Mouse (Mus musculus) forebrain, embryonic 15.5 days (tissue): Measurements from ENCODE around the gene Ddx23. TPM values are rescaled to one million over a fixed set of nuclear protein-coding genes. Genes with fewer than 3 reads are reported as not detected.

Source experiments
- ATAC-seq: fragments of 200-750 bp; cut with Nextera tagmentation; replicated peaks from 2 replicates; pipeline ENCODE4 v1.8.0; 2017; ENCODE audit warnings: mild to moderate bottlenecking, moderate TSS enrichment, moderate library complexity
- H3K27ac ChIP-seq: fragments of 300-500 bp; sonication (generic); replicated peaks from 2 replicates; pipeline ENCODE4 v1.5.1; 2015; ENCODE audit warnings: mild to moderate bottlenecking, inconsistent platforms
- H3K27me3 ChIP-seq: fragments of 300-500 bp; sonication (generic); 2 replicates; pipeline ENCODE4 v1.6.1; 2015; ENCODE audit warnings: inconsistent platforms
- H3K36me3 ChIP-seq: fragments of 300-500 bp; sonication (generic); 2 replicates; pipeline ENCODE4 v1.6.1; 2015; ENCODE audit warnings: mild to moderate bottlenecking, inconsistent platforms
- H3K4me1 ChIP-seq: fragments of 300-500 bp; sonication (generic); 2 replicates; pipeline ENCODE4 v1.6.1; 2015; ENCODE audit warnings: inconsistent platforms
- H3K4me2 ChIP-seq: fragments of 300-500 bp; sonication (generic); replicated peaks from 2 replicates; pipeline ENCODE4 v1.6.1; 2015; ENCODE audit warnings: mild to moderate bottlenecking, inconsistent platforms
- H3K4me3 ChIP-seq: fragments of 300-500 bp; sonication (generic); 2 replicates; pipeline ENCODE4 v1.5.1; 2015; ENCODE audit warnings: mild to moderate bottlenecking, inconsistent platforms
- H3K9ac ChIP-seq: fragments of 300-500 bp; sonication (generic); replicated peaks from 2 replicates; pipeline ENCODE4 v1.6.1; 2015; ENCODE audit warnings: mild to moderate bottlenecking, inconsistent platforms
- H3K9me3 ChIP-seq: fragments of 300-500 bp; sonication (generic); 2 replicates; pipeline ENCODE4 v1.6.1; 2016; ENCODE audit warnings: inconsistent platforms
- WGBS: fragments of 180-500 bp; shearing (Covaris S2); methylation state at CpG from one replicate; pipeline ENCODE4 v1.1.7; 2015; ENCODE audit warnings: mixed read lengths; 5-methylcytosine and 5-hydroxymethylcytosine counted together
- polyA plus RNA-seq: library from polyadenylated mRNA; unstranded; fragments of >200 nt; fragmentation: Nextera tagmentation; extraction: Ambion mirVana; gene quantifications from 2 replicates; pipeline ENCODE4 v1.2.1, GENCODE M21; 2015

The Ddx23 gene
- polyA plus RNA-seq, 1 experiment from 2014 or later, result 25.0 TPM

GRCm38 (mm10) chr15:98626487-98627212 lies 36.0 kb downstream of the Ddx23 start:
- H3K27me3 ChIP-seq, result peaks cover 11% of the 10 kb centered on the region; the same call in 1 of the 2 replicates
- peaks cover 16% of the 10 kb centered on the region for H3K4me1 ChIP-seq
- H3K36me3 ChIP-seq, result no peaks in the 10 kb centered on the region
- WGBS, result 78% methylated on average over 7 of the region's 7 CpGs
- H3K27ac ChIP-seq, result no peak overlapping the region
- H3K9me3 ChIP-seq, result no peaks in the 10 kb centered on the region
- H3K4me2 ChIP-seq, result no peak overlapping the region
- H3K4me3 ChIP-seq, result no peak overlapping the region
- ATAC-seq, result no peak
- H3K9ac ChIP-seq, result no peak overlapping the region

GRCm38 (mm10) chr15:98626078-98626477 lies 36.6 kb downstream of the Ddx23 start:
- WGBS, result 18% methylated on average over 8 of the region's 8 CpGs
- no peaks in the 10 kb centered on the region for H3K36me3 ChIP-seq
- no peak overlapping the region for H3K4me3 ChIP-seq
- peaks cover 11% of the 10 kb centered on the region; the same call in 1 of the 2 replicates for H3K27me3 ChIP-seq
- no peak for ATAC-seq
- H3K4me2 ChIP-seq, result no peak overlapping the region
- H3K4me1 ChIP-seq, result peaks cover 11% of the 10 kb centered on the region
- no peak overlapping the region for H3K9ac ChIP-seq
- H3K27ac ChIP-seq, result no peak overlapping the region
- no peaks in the 10 kb centered on the region for H3K9me3 ChIP-seq

GRCm38 (mm10) chr15:98623361-98623821 lies 39.3 kb downstream of the Ddx23 start:
- no peak overlapping the region for H3K4me2 ChIP-seq
- WGBS, result 53% methylated on average over 5 of the region's 5 CpGs
- H3K27me3 ChIP-seq, result no peaks in the 10 kb centered on the region
- H3K9me3 ChIP-seq, result no peaks in the 10 kb centered on the region
- H3K36me3 ChIP-seq, result no peaks in the 10 kb centered on the region
- no peak overlapping the region for H3K27ac ChIP-seq
- H3K4me3 ChIP-seq, result no peak overlapping the region
- no peak overlapping the region for H3K9ac ChIP-seq
- no peak for ATAC-seq
- H3K4me1 ChIP-seq, result peaks cover 2% of the 10 kb centered on the region

- H3K4me1 ChIP-seq, result no peaks in the 10 kb centered on the region
- no peak overlapping the region for H3K4me3 ChIP-seq
- H3K36me3 ChIP-seq, result no peaks in the 10 kb centered on the region
- 10% methylated on average over 6 of the region's 6 CpGs for WGBS
- H3K9me3 ChIP-seq, result no peaks in the 10 kb centered on the region
- no peak overlapping the region for H3K27ac ChIP-seq
- H3K9ac ChIP-seq, result no peak overlapping the region
- no peaks in the 10 kb centered on the region for H3K27me3 ChIP-seq
- no peak for ATAC-seq
- no peak overlapping the region for H3K4me2 ChIP-seq
Measured at GRCm38 (mm10) chr15:98622721-98623120, 40.0 kb downstream of the Ddx23 start.

- H3K4me2 ChIP-seq, result no peak overlapping the region
- no peak overlapping the region for H3K9ac ChIP-seq
- no peak overlapping the region for H3K4me3 ChIP-seq
- H3K9me3 ChIP-seq, result no peaks in the 10 kb centered on the region
- H3K27ac ChIP-seq, result no peak overlapping the region
- no peaks in the 10 kb centered on the region for H3K36me3 ChIP-seq
- no peak for ATAC-seq
- WGBS, result 4% methylated on average over 7 of the region's 7 CpGs
- H3K4me1 ChIP-seq, result no peaks in the 10 kb centered on the region
- H3K27me3 ChIP-seq, result no peaks in the 10 kb centered on the region
Measured at GRCm38 (mm10) chr15:98622199-98622598, 40.5 kb downstream of the Ddx23 start.

- Histone ChIP-seq H3K27me3 (no peaks in the 10 kb centered on the region), H3K4me1 (peaks cover 10% of the 10 kb centered on the region; the same call in 1 of the 2 replicates), H3K4me2 (no peak overlapping the region), H3K36me3 (no peaks in the 10 kb centered on the region), H3K9me3 (no peaks in the 10 kb centered on the region), H3K4me3 (no peak overlapping the region), H3K27ac (no peak overlapping the region), H3K9ac (no peak overlapping the region)
- whole genome bisulfite sequencing, result 2% methylated on average over 12 of the region's 12 CpGs
- ATAC-seq, result no peak
Measured at GRCm38 (mm10) chr15:98617176-98617537, 45.5 kb downstream of the Ddx23 start.

GRCm38 (mm10) chr15:98616362-98617175 lies 46.1 kb downstream of the Ddx23 start:
- H3K9ac ChIP-seq, result no peak overlapping the region
- H3K4me2 ChIP-seq, result no peak overlapping the region
- H3K27me3 ChIP-seq, result no peaks in the 10 kb centered on the region
- no peaks in the 10 kb centered on the region for H3K9me3 ChIP-seq
- no peaks in the 10 kb centered on the region for H3K36me3 ChIP-seq
- peaks cover 10% of the 10 kb centered on the region; the same call in 1 of the 2 replicates for H3K4me1 ChIP-seq
- no peak overlapping the region for H3K27ac ChIP-seq
- H3K4me3 ChIP-seq, result no peak overlapping the region
- WGBS, result 38% methylated on average over 20 of the region's 20 CpGs
- ATAC-seq, result no peak

GRCm38 (mm10) chr15:98615751-98616150 lies 46.9 kb downstream of the Ddx23 start:
- ATAC-seq, result no peak
- H3K4me1 ChIP-seq, result peaks cover 10% of the 10 kb centered on the region; the same call in 1 of the 2 replicates
- WGBS, result 65% methylated on average over 6 of the region's 6 CpGs
- no peak overlapping the region for H3K9ac ChIP-seq
- H3K4me3 ChIP-seq, result no peak overlapping the region
- H3K4me2 ChIP-seq, result no peak overlapping the region
- H3K36me3 ChIP-seq, result no peaks in the 10 kb centered on the region
- H3K27me3 ChIP-seq, result no peaks in the 10 kb centered on the region
- H3K27ac ChIP-seq, result no peak overlapping the region
- H3K9me3 ChIP-seq, result no peaks in the 10 kb centered on the region

- no peak overlapping the region for H3K9ac ChIP-seq
Measured at GRCm38 (mm10) chr15:98614971-98615370, 47.7 kb downstream of the Ddx23 start.

GRCm38 (mm10) chr15:98614551-98614950 lies 48.1 kb downstream of the Ddx23 start:
- H3K27me3 ChIP-seq, result no peaks in the 10 kb centered on the region
- ATAC-seq, result no peak
- H3K4me2 ChIP-seq, result no peak overlapping the region
- 44% methylated on average over 9 of the region's 9 CpGs for WGBS
- H3K27ac ChIP-seq, result no peak overlapping the region; the same call in 1 of the 2 replicates
- H3K36me3 ChIP-seq, result no peaks in the 10 kb centered on the region
- H3K4me1 ChIP-seq, result peaks cover 15% of the 10 kb centered on the region; the same call in 1 of the 2 replicates
- no peaks in the 10 kb centered on the region for H3K9me3 ChIP-seq
- no peak overlapping the region for H3K4me3 ChIP-seq
- H3K9ac ChIP-seq, result no peak overlapping the region

More at GRCm38 (mm10) chr15:98614971-98615370, 47.7 kb downstream of the Ddx23 start:
- Histone ChIP-seq H3K36me3 (no peaks in the 10 kb centered on the region), H3K4me2 (no peak overlapping the region), H3K4me1 (peaks cover 14% of the 10 kb centered on the region; the same call in 1 of the 2 replicates), H3K4me3 (no peak overlapping the region), H3K27ac (no peak overlapping the region; the same call in 1 of the 2 replicates), H3K27me3 (no peaks in the 10 kb centered on the region), H3K9me3 (no peaks in the 10 kb centered on the region)
- 53% methylated on average over 6 of the region's 6 CpGs for WGBS
- no peak for ATAC-seq

GRCm38 (mm10) chr15:98612229-98612628 lies 50.5 kb downstream of the Ddx23 start:
- Histone ChIP-seq H3K4me3 (no peak overlapping the region), H3K9me3 (no peaks in the 10 kb centered on the region), H3K4me1 (peaks cover 32% of the 10 kb centered on the region), H3K9ac (no peak overlapping the region), H3K4me2 (no peak overlapping the region), H3K36me3 (no peaks in the 10 kb centered on the region), H3K27ac (no peak overlapping the region), H3K27me3 (no peaks in the 10 kb centered on the region)
- no peak for ATAC-seq
- 95% methylated on average over 3 of the region's 3 CpGs for WGBS

- no peak for ATAC-seq
- Histone ChIP-seq H3K9me3 (no peaks in the 10 kb centered on the region), H3K27me3 (no peaks in the 10 kb centered on the region), H3K4me2 (peak overlapping the region; percentile 90), H3K36me3 (no peaks in the 10 kb centered on the region), H3K27ac (peak overlapping the region; percentile 79), H3K4me1 (peaks cover 35% of the 10 kb centered on the region), H3K4me3 (peak overlapping the region; percentile 83), H3K9ac (peak overlapping the region; percentile 92)
- WGBS, result 4% methylated on average over 12 of the region's 12 CpGs
Measured at GRCm38 (mm10) chr15:98610131-98610633, 52.5 kb downstream of the Ddx23 start.
